Mouse (Mus musculus) layer of hippocampus, postnatal 36 days (tissue): Measurements from ENCODE around the gene Gm4559. TPM values are rescaled to one million over a fixed set of nuclear protein-coding genes. Genes with fewer than 3 reads are reported as not detected.
"Not testable (repeated sequence)": the region's sequence is repeated elsewhere in the genome, so short reads cannot be mapped to it uniquely, and the experiment has no call there.

Source experiments
- DNase-seq, 2 experiments: peaks; one replicate each; pipeline ENCODE4 v3.0.0; 2022
- total RNA-seq, 2 experiments: library from RNA; stranded (reverse); gene quantifications; 2 replicates each; pipeline ENCODE4 v1.2.3; 2021

Gene Gm4559
- total RNA-seq, 2 experiments from 2014 or later: not detected

DNA sequence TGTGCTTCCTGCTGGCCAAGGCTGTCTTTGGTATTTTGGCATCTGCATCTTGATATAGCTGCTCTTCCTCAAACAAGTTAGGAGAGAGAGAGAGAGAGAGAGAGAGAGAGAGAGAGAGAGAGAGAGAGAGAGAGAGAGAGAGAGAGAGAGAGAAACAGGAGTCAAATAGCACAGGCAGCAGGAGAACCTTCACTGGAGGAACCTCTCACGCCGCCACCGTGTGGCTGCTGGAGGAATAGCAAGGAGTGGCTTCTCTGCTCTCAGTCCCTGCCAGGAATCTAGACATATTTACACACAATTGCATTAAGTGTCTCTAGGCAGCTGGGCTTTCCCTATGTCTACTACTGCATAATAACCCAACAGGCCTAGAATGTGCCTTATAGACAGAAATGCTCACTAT is 4.0 kb upstream of the Gm4559 start:
- peak; percentile 52 to 58 for DNase-seq

DNA sequence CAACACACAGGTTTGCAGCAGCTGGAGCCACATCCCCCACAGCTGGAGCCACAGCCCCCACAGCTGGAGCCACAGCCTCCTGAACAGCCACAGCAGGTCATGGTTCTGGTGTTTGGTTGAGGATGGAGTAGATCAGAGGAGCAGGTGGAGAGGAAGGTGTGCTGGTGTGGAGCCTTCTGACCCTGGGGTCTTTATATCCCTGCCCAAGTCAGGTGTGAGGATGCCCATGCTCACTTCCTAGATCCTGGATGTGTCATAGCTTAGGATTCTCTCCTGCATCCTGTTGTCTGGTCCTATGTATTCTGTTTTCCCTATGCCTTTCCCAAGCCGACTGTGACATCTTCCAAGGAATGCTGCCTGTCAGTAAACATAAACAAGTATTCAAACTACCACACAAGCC is 15.9 kb downstream of the Gm4559 start, which contains the start of gene Gm2431:
Gene Gm2431 (minus strand): TSS at position 101 of the 400 bp plus-strand sequence.
- not testable (repeated sequence) for DNase-seq

DNA sequence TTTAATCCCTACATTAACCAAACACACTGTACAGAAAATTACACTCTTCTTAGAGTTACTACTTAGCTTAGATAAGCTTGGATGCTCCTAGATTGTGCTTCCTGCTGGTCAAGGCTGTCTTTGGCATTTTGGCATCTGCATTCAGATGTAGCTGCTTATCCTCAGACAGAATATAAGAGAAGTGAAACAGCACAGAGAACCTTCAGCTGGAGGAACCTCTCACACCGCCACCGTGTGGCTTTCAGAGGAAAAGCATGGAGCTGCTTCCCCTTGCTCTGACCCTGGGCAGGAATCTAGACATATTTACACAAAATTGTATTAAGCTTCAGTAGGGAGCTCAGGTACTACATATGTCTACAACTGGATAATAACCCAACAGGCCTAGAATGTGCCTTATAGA is 18.6 kb downstream of the Gm4559 start:
- DNase-seq: peak; percentile 6 to 24

DNA sequence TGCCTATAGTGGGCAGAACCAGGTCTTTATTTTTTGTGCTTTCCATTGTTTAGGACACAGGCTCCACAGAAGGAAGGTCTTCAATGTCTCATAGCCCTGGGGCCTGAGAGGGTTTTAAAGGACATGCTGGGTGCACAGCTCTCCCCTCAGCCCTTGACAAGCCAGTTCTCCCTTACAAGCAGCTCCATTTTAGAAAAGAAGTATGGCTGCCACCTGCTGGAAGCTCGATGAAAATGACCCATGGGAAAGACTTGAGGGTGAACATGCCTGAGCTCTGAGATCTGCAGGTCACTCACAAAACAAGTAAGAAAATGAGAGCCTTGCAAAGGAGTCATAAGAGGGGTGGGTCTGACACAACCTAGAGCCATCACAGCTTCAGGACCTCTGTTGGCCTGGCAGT is 24.3 kb downstream of the Gm4559 start:
- DNase-seq: peak; percentile 13 to 24

DNA sequence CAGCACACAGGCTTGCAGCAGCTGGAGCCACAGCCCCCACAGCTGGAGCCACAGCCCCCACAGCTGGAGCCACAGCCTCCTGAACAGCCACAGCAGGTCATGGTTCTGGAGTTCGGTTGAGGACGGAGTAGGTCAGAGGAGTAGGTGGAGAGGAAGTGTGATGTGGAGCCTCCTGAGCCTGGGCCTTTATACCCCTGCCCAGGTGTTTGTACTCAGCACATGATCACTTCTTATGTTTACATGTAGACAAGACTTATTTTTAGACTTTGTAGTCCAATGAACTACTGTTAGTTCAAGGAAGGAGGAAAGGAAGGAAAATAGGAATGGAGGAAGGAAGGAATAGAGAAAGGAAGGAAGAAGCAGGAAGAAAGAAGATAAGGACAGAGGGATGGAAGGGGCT is 33.2 kb downstream of the Gm4559 start, which contains the start of gene Gm40460:
Gene Gm40460 (minus strand): TSS at position 101 of the 400 bp plus-strand sequence.
- DNase-seq: no peak

DNA sequence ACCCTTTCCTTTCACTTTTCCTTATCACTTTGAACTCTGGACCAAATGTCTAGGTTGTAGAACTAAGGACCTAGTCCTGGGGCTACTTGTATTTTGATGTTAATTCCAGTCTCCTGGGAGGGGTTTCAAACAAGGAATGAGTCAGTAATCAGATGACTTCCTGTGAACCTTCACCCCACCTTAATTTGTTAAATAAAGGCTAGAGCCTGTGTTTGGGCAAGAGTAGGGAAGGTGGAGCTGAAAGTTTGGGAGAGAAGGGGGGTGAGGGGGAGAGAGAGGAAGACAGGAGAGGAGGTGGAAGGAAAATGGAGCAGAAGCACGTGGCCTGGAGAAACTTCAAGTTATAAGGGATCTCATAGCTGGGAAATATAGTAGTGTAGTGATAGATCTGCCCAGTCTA is 42.6 kb downstream of the Gm4559 start:
- DNase-seq: no peak

DNA sequence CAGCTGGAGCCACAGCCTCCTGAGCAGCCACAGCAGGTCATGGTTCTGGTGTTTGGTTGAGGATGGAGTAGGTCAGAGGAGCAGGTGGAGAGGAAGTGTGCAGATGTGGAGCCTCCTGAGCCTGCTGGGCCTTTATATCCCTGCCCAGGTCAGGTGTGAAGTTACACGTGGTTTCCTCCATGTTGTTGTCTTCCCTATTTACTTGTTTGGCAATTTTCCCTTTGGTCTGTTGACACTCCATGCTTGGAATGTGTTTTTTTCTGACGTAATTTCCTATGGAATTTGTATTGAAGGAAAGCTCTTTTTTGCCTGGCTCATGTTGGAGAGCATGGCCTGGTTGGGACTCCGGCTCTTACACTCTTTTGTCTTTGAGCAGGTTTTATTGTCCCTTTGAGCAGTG is 44.3 kb downstream of the Gm4559 start, which contains the start of gene Krtap5-5:
Gene Krtap5-5 (minus strand): TSS at position 101 of the 400 bp plus-strand sequence.
- DNase-seq: not testable (repeated sequence)

DNA sequence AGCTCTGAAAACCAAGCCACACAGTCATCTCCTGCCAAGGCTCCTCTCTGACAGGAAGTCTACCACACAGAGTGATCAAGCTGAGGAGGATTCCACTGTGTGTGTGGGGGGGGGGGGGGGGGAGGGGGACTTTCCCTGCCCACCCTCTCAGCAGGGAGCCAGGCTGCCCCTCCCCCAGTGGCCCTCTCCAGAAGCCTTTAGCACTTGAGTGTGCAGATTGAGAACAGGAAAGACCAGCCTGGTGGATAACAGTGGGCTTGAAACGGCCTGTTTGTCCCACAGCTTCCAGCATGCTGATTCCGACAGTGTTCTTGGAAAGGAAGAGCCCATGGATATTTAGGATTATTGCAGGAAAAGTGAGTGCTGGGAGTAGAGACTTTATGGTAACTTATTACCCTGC is 49.6 kb downstream of the Gm4559 start:
- DNase-seq: no peak

Other genes with a start within 250 kb of the Gm4559 start
- gene Mob2, start 213.3 kb downstream of the Gm4559 start, total RNA-seq: 10 to 100 TPM; 28.4 to 29.9 TPM
- gene Dusp8, start 178.5 kb downstream of the Gm4559 start, total RNA-seq: 100 to 1,000 TPM; 123 to 125 TPM
- gene Gm45618, start 153.6 kb downstream of the Gm4559 start, total RNA-seq: not detected
- gene Gm39115, start 138.3 kb downstream of the Gm4559 start, total RNA-seq: not detected
- not detected for gene Gm45337, start 129.8 kb downstream of the Gm4559 start, total RNA-seq
- not detected for gene Gm29735, start 117.2 kb downstream of the Gm4559 start, total RNA-seq
- gene Gm4553, start 108.6 kb downstream of the Gm4559 start, total RNA-seq: not detected
- not detected for gene Krtap5-2, start 98.4 kb downstream of the Gm4559 start, total RNA-seq
- not detected for gene Gm10153, start 84.0 kb downstream of the Gm4559 start, total RNA-seq
- gene Krtap5-3, start 73.0 kb downstream of the Gm4559 start, total RNA-seq: not detected
- not detected for gene Gm7579, start 62.5 kb downstream of the Gm4559 start, total RNA-seq
- gene Krtap5-5, start 44.4 kb downstream of the Gm4559 start, total RNA-seq: not detected
- gene Gm40460, start 33.3 kb downstream of the Gm4559 start, total RNA-seq: not detected
- not detected for gene Gm2431, start 16.0 kb downstream of the Gm4559 start, total RNA-seq
- not detected for gene Krtap5-1, start 22.8 kb upstream of the Gm4559 start, total RNA-seq
- gene Krtap5-4, start 29.2 kb upstream of the Gm4559 start, total RNA-seq: not detected
- gene Ifitm10, start 99.4 kb upstream of the Gm4559 start, total RNA-seq: 10 to 100 TPM; 34.2 to 35.7 TPM
- gene Gm49369, start 108.3 kb upstream of the Gm4559 start, total RNA-seq: not detected
- 100 to 1,000 TPM; 289 to 292 TPM for gene Ctsd, start 113.7 kb upstream of the Gm4559 start, total RNA-seq
- gene Syt8, start 160.5 kb upstream of the Gm4559 start, total RNA-seq: not detected
- not detected for gene Tnni2, start 167.4 kb upstream of the Gm4559 start, total RNA-seq
- 1 to 10 TPM; 1.2 to 3.4 TPM for gene Lsp1, start 186.4 kb upstream of the Gm4559 start, total RNA-seq
- gene Tnnt3, start 224.5 kb upstream of the Gm4559 start, total RNA-seq: not detected